Mouse (Mus musculus) kidney, adult 2 months (tissue): ENCODE results near the gene 2010300C02Rik.

Experiments used
- CTCF ChIP-seq: fragments of 200-500 bp; conservative IDR thresholded peaks from 2 replicates; pipeline ENCODE4 v1.5.1; 2011; ENCODE audit warnings: low read depth, mild to moderate bottlenecking, control low read depth, low read length, moderate library complexity, mixed read lengths; ENCODE audit not compliant: insufficient read depth, insufficient read length
- POLR2A ChIP-seq: fragments of 200-500 bp; IDR thresholded peaks from one replicate; pipeline ENCODE4 v1.6.1; 2011; ENCODE audit warnings: low read depth, low read length, control low read depth

- TF ChIP-seq CTCF (no peak), POLR2A (no peak)
Measured at GRCm38 (mm10) chr1:37744650-37745259, 24.9 kb upstream of the 2010300C02Rik start.
